Mouse (Mus musculus): ENCODE data around the gene Smpdl3b.

GRCm38 (mm10) chr4:132749258-132749982 is 7.6 kb downstream of the Smpdl3b start:
- TF ChIP-seq HCFC1 (IDR thresholded peaks at IDR 0.05; ENCODE audit: borderline replicate concordance, insufficient read depth, low read length): no peak
- TF ChIP-seq CHD2 (IDR thresholded peaks at IDR 0.05; ENCODE audit: low read depth, low read length): no peak
